Mouse (Mus musculus): ENCODE measurements at regions not wholly inside any gene's neighbourhood (a gene's known extent, or its start where the extent isn't known, plus 50 kb on each side); places are given as distances from the start of the nearest gene placed in this dataset.

GRCm38 (mm10) chr7:136664424-136665082 is 229.9 kb upstream of the Mgmt start:
- Histone ChIP-seq H3K79me2 (ENCODE audit: control insufficient read depth, insufficient read depth) (no peaks in the 10 kb centered on the region), H3K36me3 (ENCODE audit: control insufficient read depth, insufficient read depth) (no peaks in the 10 kb centered on the region)

GRCm38 (mm10) chr7:136665901-136666300 is 228.5 kb upstream of the Mgmt start:
- H3K4me2 ChIP-seq (ENCODE audit: low read depth): no peak overlapping the region
- no peak for TF ChIP-seq CEBPB (IDR thresholded peaks at IDR 0.05; ENCODE audit: insufficient read depth, poor library complexity, severe bottlenecking)
- no peak for TF ChIP-seq POLR2AphosphoS2 (IDR thresholded peaks at IDR 0.05; ENCODE audit: insufficient read length, low read depth)
- TF ChIP-seq TCF3 (IDR thresholded peaks at IDR 0.05; ENCODE audit: insufficient read length, low read depth): no peak
- TF ChIP-seq REST (IDR thresholded peaks at IDR 0.05; ENCODE audit: insufficient read depth, insufficient read length): no peak
- no peak for TF ChIP-seq MAX (IDR thresholded peaks at IDR 0.05; ENCODE audit: low read depth)
- TF ChIP-seq E2F4 (IDR thresholded peaks at IDR 0.05; ENCODE audit: insufficient read depth): no peak
- no peak for TF ChIP-seq SRF (IDR thresholded peaks at IDR 0.05; ENCODE audit: control insufficient read depth, insufficient read length, low read depth)
- no peak for TF ChIP-seq USF1 (IDR thresholded peaks at IDR 0.05; ENCODE audit: low read depth)
- TF ChIP-seq MYOD1 (IDR thresholded peaks at IDR 0.05; ENCODE audit: control insufficient read depth in 1 of 3, insufficient read length in 2 of 3, low read depth in 2 of 3): no peak
- no peak for TF ChIP-seq TCF12 (IDR thresholded peaks at IDR 0.05; ENCODE audit: insufficient read depth, poor library complexity, severe bottlenecking)
- no peak for TF ChIP-seq POLR2A (IDR thresholded peaks at IDR 0.05; ENCODE audit: insufficient read length, low read depth)
- no peak for TF ChIP-seq MYOG (IDR thresholded peaks at IDR 0.05; ENCODE audit: control insufficient read depth in 1 of 3, insufficient read depth in 1 of 3, insufficient read length in 2 of 3, low read depth in 2 of 3)
- H3K79me2 ChIP-seq (ENCODE audit: control insufficient read depth, insufficient read depth): no peaks in the 10 kb centered on the region
- H3ac ChIP-seq (ENCODE audit: control insufficient read depth, insufficient read length): no peak overlapping the region
- no peaks in the 10 kb centered on the region for H3K27me3 ChIP-seq (ENCODE audit: control insufficient read depth, insufficient read depth, insufficient read length)
- H3K36me3 ChIP-seq (ENCODE audit: control insufficient read depth, insufficient read depth): no peaks in the 10 kb centered on the region
- H3K4me3 ChIP-seq: no peak overlapping the region

More at GRCm38 (mm10) chr7:136664424-136665082, 229.9 kb upstream of the Mgmt start:
- no peak overlapping the region for H3K4me3 ChIP-seq
- H3ac ChIP-seq (ENCODE audit: control insufficient read depth, insufficient read length): no peak overlapping the region
- no peaks in the 10 kb centered on the region for H3K27me3 ChIP-seq (ENCODE audit: control insufficient read depth, insufficient read depth, insufficient read length)
- TF ChIP-seq TCF12 (IDR thresholded peaks at IDR 0.05; ENCODE audit: insufficient read depth, poor library complexity, severe bottlenecking): no peak
- no peak for TF ChIP-seq E2F4 (IDR thresholded peaks at IDR 0.05; ENCODE audit: insufficient read depth)
- TF ChIP-seq MAX (IDR thresholded peaks at IDR 0.05; ENCODE audit: low read depth): no peak
- TF ChIP-seq SRF (IDR thresholded peaks at IDR 0.05; ENCODE audit: control insufficient read depth, insufficient read length, low read depth): no peak
- TF ChIP-seq TCF3 (IDR thresholded peaks at IDR 0.05; ENCODE audit: insufficient read length, low read depth): no peak
- no peak for TF ChIP-seq REST (IDR thresholded peaks at IDR 0.05; ENCODE audit: insufficient read depth, insufficient read length)
- no peak for TF ChIP-seq POLR2A (IDR thresholded peaks at IDR 0.05; ENCODE audit: insufficient read length, low read depth)
- no peak for TF ChIP-seq CEBPB (IDR thresholded peaks at IDR 0.05; ENCODE audit: insufficient read depth, poor library complexity, severe bottlenecking)
- no peak overlapping the region for H3K4me2 ChIP-seq (ENCODE audit: low read depth)

- TF ChIP-seq TCF3 (IDR thresholded peaks at IDR 0.05; ENCODE audit: insufficient read length, low read depth): no peak
- Histone ChIP-seq H3K79me2 (ENCODE audit: control insufficient read depth, insufficient read depth) (no peaks in the 10 kb centered on the region), H3K36me3 (ENCODE audit: control insufficient read depth, insufficient read depth) (no peaks in the 10 kb centered on the region), H3K27me3 (ENCODE audit: control insufficient read depth, insufficient read depth, insufficient read length) (no peaks in the 10 kb centered on the region), H3K4me2 (ENCODE audit: low read depth) (no peak overlapping the region), H3ac (ENCODE audit: control insufficient read depth, insufficient read length) (no peak overlapping the region), H3K4me3 (no peak overlapping the region)
Measured at GRCm38 (mm10) chr7:136666707-136667106, 227.7 kb upstream of the Mgmt start.

- H3K36me3 ChIP-seq (ENCODE audit: control insufficient read depth, insufficient read depth): no peaks in the 10 kb centered on the region
- H3K4me3 ChIP-seq: no peak overlapping the region
- H3ac ChIP-seq (ENCODE audit: control insufficient read depth, insufficient read length): no peak overlapping the region
- TF ChIP-seq REST (IDR thresholded peaks at IDR 0.05; ENCODE audit: insufficient read depth, insufficient read length) (no peak), POLR2AphosphoS2 (IDR thresholded peaks at IDR 0.05; ENCODE audit: insufficient read length, low read depth) (no peak), MAX (IDR thresholded peaks at IDR 0.05; ENCODE audit: low read depth) (no peak), TCF12 (IDR thresholded peaks at IDR 0.05; ENCODE audit: insufficient read depth, poor library complexity, severe bottlenecking) (no peak), E2F4 (IDR thresholded peaks at IDR 0.05; ENCODE audit: insufficient read depth) (no peak), USF1 (IDR thresholded peaks at IDR 0.05; ENCODE audit: low read depth) (no peak), POLR2A (IDR thresholded peaks at IDR 0.05; ENCODE audit: insufficient read length, low read depth) (no peak), CEBPB (IDR thresholded peaks at IDR 0.05; ENCODE audit: insufficient read depth, poor library complexity, severe bottlenecking) (no peak), MYOG (IDR thresholded peaks at IDR 0.05; ENCODE audit: control insufficient read depth in 1 of 3, insufficient read depth in 1 of 3, insufficient read length in 2 of 3, low read depth in 2 of 3) (no peak), TCF3 (IDR thresholded peaks at IDR 0.05; ENCODE audit: insufficient read length, low read depth) (no peak), MYOD1 (IDR thresholded peaks at IDR 0.05; ENCODE audit: control insufficient read depth in 1 of 3, insufficient read length in 2 of 3, low read depth in 2 of 3) (no peak), SRF (IDR thresholded peaks at IDR 0.05; ENCODE audit: control insufficient read depth, insufficient read length, low read depth) (no peak)
- H3K79me2 ChIP-seq (ENCODE audit: control insufficient read depth, insufficient read depth): no peaks in the 10 kb centered on the region
- no peaks in the 10 kb centered on the region for H3K27me3 ChIP-seq (ENCODE audit: control insufficient read depth, insufficient read depth, insufficient read length)
- H3K4me2 ChIP-seq (ENCODE audit: low read depth): no peak overlapping the region
Measured at GRCm38 (mm10) chr7:136670675-136671074, 223.7 kb upstream of the Mgmt start.

- Histone ChIP-seq H3ac (ENCODE audit: control insufficient read depth, insufficient read length) (no peak overlapping the region), H3K36me3 (ENCODE audit: control insufficient read depth, insufficient read depth) (no peaks in the 10 kb centered on the region), H3K79me2 (ENCODE audit: control insufficient read depth, insufficient read depth) (no peaks in the 10 kb centered on the region), H3K4me2 (ENCODE audit: low read depth) (no peak overlapping the region), H3K4me3 (no peak overlapping the region), H3K27me3 (ENCODE audit: control insufficient read depth, insufficient read depth, insufficient read length) (no peaks in the 10 kb centered on the region)
- TF ChIP-seq MYOG (IDR thresholded peaks at IDR 0.05; ENCODE audit: control insufficient read depth in 1 of 3, insufficient read depth in 1 of 3, insufficient read length in 2 of 3, low read depth in 2 of 3) (no peak), MYOD1 (IDR thresholded peaks at IDR 0.05; ENCODE audit: control insufficient read depth in 1 of 3, insufficient read length in 2 of 3, low read depth in 2 of 3) (no peak), MAX (IDR thresholded peaks at IDR 0.05; ENCODE audit: low read depth) (no peak), POLR2A (IDR thresholded peaks at IDR 0.05; ENCODE audit: insufficient read length, low read depth) (no peak), SRF (IDR thresholded peaks at IDR 0.05; ENCODE audit: control insufficient read depth, insufficient read length, low read depth) (no peak)
Measured at GRCm38 (mm10) chr7:136674159-136674558, 220.3 kb upstream of the Mgmt start.

Measured in myocyte (in vitro differentiated cells).